Mouse (Mus musculus): Measurements from ENCODE around the gene Sox6.

GRCm38 (mm10) chr7:115663399-115663798, 375.2 kb downstream of the Sox6 start:
- TF ChIP-seq CTCF (IDR thresholded peaks at IDR 0.05; ENCODE audit: low read depth, low read length) (no peak), POLR2AphosphoS5 (IDR thresholded peaks at IDR 0.05; ENCODE audit: insufficient replicate concordance, low read depth, low read length) (no peak)

All from G1E (cell line).